Mouse (Mus musculus): ENCODE measurements around the gene Ago3.

Gene Ago3

DNA sequence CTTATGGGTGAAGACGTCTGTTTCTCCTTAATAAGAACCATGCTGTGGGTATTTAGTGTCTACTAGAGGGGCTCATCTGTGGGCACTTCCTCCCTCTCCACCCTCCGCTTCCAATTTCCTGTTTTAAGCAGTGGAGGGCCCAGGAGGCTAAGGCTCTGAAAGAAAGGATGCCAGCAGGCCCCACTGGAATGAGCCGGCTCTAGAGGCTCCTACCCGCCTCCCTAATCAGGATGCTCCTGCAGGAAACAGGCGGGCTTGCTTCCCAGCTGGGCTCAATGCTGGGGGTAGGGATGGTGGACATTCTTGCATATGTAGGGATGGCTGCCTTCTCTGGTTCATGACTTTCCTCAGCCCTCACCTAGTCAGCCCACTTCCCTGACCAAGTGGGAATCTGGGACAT lies 116.2 kb downstream of the Ago3 start:
- no peak for DNase-seq (ENCODE audit: low read depth in 2 of 2, low spot score in 2 of 2)

DNA sequence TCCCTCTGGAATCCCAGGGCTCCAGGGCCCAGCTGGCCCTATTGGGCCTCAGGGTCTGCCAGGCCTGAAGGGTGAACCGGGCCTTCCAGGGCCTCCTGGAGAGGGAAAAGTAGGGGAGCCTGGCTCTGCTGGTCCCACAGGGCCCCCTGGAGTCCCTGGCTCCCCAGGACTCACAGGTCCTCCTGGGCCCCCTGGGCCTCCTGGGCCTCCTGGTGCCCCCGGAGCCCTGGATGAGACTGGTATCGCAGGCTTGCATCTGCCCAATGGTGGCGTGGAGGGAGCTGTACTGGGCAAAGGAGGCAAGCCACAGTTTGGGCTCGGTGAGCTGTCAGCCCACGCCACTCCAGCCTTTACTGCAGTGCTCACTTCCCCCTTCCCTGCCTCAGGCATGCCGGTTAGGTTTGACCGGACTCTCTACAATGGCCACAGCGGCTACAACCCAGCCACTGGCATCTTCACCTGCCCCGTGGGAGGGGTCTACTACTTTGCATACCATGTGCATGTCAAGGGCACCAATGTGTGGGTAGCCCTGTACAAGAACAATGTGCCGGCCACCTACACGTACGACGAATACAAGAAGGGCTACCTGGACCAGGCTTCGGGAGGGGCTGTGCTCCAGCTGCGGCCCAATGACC lies 117.7 kb downstream of the Ago3 start:
- DNase-seq (ENCODE audit: low read depth in 2 of 2, low spot score in 2 of 2): no peak

DNA sequence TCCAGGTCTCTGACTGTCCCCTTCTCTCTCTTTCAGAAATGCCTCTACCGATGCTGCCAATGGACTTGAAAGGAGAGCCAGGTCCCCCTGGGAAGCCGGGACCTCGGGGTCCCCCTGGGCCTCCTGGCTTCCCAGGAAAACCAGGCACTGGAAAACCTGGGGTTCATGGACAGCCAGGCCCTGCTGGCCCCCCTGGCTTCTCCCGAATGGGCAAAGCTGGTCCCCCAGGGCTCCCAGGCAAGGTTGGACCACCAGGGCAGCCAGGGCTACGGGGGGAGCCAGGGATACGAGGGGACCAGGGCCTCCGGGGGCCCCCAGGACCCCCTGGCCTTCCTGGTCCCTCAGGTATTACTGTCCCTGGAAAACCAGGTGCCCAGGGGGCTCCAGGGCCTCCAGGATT lies 119.0 kb downstream of the Ago3 start:
- no peak for DNase-seq (ENCODE audit: low read depth in 2 of 2, low spot score in 2 of 2)

DNA sequence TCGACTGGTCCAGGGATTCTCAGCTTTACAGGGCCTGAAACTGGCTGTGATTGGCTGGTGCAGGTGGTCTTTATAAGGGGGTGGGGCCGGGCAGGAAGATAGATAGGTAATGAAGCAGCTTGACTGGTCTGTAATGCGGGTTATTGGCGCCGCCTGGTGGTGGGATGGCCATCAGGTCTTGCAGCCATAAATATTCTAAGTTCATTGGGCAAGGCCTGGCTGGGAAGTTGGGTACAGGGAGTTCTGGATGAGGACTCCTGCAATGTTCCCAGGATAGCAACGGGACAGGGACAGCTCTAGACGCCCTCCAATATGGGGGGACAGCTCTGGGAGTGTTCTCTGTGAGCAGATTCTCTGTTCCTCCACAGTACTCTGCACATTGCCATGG lies 119.4 kb downstream of the Ago3 start:
- peak; percentile 70 to 78 for DNase-seq (ENCODE audit: low read depth in 2 of 2, low spot score in 2 of 2)

DNA sequence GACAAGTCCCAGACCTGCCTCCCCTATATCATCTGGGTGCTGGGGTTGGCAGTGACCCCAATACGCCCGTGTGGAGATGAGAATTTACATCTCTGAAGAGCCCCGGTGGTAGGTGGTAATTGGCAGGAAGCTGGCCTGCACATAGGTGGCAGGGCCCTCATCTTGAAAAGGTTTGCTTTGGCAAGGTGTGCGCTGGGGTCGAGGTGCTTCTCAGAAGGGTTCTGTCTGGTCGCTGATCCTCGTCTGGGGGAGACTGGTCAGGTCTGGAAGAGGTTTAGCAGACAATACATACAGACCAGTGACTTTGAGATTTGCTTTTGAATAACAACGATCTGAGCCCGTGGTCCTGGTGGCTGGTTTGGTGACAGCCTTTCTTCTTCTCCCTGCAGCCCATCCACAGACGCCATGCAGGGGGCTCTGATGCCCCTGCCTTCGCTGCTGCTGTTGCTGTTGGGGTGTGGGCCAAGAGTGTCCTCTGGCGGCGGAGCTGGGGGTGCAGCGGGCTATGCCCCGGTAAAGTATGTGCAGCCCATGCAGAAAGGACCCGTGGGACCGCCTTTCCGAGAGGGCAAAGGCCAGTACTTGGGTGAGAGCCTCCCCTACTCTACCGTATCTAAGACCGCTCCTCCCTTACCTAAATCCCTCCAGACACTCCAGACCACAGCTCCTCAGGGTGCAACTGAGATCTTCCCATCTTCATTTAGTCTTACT lies 120.0 kb downstream of the Ago3 start:
- peak in 1 of 2 experiments; percentile 12 for DNase-seq (ENCODE audit: low read depth in 2 of 2, low spot score in 2 of 2)

DNA sequence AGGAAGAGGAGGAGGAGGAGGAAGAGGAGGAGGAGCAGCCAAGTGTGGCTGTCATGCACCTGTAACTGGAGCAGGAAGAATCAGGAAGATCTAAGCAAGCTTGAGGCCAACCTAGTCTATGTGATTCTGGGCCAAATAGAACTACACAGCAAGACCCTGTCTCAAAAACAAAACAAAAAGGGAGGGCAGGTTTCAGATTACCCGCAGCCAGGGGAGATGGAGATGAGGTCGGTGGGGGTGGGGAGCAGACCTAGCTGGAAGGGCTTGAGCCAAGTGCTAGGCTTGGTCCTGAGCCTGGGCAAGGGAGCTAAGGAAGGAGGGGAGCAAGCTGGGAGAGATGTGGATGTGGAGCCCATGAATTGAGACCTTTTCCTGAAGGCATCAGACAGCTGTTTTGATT lies 122.5 kb downstream of the Ago3 start:
- no peak for DNase-seq (ENCODE audit: low read depth in 2 of 2, low spot score in 2 of 2)

DNA sequence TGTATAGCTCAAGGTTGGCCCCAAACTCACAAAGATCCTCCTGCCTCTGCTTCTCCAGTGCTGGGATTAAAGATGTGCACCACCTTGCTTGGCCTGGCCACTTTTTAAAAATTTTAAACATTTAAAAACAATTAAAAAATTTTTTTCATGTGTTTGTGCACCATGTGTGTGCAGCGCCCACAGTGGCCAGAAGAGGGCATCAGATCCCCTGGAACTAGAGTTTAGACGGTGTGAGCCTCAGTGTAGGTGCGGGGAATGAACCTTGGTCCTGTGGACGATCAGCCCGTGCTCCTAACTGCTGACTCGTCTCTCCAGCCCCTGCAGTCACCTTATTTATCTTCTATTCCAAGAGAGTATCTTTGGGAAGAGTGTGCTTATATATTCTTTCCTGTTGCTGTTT lies 123.3 kb downstream of the Ago3 start:
- DNase-seq (ENCODE audit: low read depth in 2 of 2, low spot score in 2 of 2): no peak

DNA sequence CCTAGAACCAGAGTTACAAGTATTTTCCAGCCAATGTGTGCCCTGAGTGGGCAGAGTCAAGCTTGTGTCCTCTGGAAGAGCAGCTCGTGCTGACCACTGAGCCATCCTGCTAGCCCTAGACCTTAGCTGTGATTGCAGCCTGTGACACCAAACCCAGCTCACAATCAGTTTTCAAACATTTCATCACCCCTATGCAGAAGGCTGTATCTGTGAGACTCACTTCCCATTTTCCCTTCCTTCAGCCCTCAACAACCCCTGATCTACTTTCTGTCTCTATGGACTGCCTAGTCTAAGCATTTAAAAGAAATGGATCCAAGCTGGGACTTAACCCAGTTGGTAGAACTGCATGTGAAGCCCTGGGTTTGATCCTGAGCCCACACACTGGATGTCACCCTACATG lies 123.9 kb downstream of the Ago3 start:
- no peak for DNase-seq (ENCODE audit: low read depth in 2 of 2, low spot score in 2 of 2)

DNA sequence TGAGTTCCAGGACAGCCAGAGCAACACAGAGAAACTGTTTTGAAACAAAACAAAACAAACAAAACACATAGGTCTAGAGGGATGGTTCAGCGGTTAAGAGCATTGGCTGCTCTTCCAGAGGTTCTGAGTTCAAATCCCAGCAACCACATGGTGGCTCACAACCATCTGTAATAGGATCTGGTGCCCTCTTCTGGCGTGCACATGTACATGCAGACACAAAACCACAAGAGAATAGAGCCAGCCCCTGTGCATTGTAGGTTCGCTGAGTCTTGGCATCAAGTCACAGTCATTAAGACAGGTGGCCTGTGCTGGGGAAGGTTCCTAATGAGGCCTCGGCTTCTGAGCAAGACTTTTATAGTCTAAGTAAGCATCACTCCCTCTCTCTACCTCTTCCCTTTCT lies 125.5 kb downstream of the Ago3 start:
- DNase-seq (ENCODE audit: low read depth in 2 of 2, low spot score in 2 of 2): no peak

DNA sequence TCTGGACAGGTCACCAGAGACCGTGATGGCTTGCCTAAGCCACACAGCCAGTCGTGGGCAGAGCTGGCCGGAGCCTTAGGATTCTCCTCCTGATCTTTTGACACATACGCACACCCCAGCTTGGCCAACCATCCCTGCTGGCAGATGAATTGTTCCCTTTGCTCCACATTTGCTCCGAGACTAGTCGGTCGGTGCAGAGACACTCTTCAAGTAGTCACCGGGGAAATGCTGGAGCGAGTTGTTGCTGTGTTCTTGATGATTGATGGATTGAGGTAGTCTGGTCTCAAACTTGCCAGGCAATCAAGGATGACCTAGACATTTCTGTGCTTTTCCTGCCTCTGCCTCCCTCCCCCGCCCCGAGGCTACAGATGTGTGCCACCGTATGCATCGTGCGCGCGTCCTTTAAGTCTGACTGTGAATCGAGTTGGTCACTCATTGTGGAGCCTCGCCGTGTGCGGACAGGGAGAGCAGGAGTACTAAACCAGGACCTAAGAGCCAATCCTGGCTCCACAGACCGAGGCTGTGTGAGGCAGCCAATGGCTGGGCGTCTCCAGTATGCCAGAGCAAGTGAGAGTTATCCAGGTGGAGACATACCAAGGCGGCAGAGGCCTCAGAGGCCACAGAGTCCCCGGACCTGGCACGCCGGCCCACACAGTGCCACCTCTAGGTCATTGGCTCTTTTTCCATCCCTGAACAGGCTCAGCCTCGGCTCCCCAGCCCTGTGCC lies 127.6 kb downstream of the Ago3 start:
- no peak for DNase-seq (ENCODE audit: low read depth in 2 of 2, low spot score in 2 of 2)

DNA sequence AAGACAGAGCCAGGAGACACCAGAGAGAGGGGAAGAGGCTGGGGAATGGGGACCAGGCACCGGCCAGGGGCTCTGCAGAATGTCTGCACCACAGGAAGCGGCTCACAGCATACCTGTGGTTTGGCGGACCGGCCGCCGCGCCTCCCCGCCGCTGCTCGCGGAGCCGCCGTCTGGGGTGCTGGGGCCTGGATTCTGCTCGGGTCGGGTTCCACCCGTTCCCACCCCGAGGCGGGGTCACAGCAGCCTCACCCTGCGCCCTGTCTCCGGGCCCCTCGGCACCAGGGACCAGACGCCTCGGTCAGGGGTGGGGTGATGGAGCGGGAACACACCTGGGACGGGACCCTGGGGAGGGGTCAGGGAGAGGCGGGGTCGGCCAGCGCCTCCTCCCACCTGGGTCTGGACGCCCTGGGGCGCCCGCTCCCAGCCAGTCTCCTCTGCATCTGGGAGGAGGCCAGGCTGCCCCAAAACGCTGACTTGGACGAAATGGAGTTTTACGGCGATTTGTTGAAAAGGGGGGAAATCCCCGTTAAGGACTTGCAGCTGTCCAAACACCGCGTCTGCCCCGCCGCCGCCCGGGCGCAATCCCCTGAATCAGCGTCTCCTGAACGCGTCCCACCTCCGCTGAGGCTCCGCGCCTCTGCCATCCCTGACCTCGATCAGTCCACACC lies 128.3 kb downstream of the Ago3 start:
- no peak for DNase-seq (ENCODE audit: low read depth in 2 of 2, low spot score in 2 of 2)

DNA sequence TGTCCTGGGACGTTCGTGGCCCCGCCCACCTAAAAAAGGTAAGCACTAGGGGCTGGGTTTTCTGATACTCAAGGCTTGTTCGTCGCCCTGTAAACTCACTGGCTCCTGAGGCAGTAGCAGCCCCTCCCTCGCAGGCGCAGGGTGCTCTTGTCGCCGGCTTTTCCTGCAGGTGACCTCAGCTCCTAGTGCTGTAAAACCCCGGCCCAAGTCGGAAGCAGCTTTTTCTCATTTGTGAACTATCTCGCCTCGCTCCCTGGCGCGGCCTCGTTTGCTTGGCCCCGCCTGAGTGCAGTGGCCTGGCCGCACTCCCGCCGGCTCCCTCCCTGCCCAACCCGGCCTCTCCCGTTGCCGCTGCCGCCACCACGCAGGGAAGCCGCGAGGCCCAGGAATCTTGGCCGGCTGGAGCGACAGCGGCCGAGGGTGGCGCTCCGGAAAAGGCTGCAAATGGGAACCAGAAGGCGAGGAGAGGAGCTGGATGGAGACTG lies 132.7 kb downstream of the Ago3 start:
- DNase-seq (ENCODE audit: low read depth in 2 of 2, low spot score in 2 of 2): no peak

DNA sequence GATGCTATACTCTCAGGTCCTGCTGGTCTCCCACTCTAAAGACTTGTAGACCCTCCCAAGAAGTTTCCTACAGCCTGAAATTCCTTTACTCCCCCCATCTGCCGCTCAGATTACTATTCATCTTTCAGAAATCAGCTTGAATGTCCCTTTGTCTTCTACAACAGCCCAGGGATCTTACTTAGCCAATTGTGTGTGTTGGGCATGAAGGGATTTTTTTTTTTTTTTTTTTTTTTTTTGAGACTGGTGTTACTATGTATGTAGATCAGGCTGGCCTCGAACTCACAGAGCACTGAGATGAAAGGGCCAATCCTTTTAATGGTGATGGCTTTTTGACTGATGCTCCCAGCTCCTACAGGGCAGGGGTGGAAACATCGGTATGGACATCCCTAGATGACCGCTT lies 133.4 kb downstream of the Ago3 start:
- DNase-seq (ENCODE audit: low read depth in 2 of 2, low spot score in 2 of 2): no peak

DNA sequence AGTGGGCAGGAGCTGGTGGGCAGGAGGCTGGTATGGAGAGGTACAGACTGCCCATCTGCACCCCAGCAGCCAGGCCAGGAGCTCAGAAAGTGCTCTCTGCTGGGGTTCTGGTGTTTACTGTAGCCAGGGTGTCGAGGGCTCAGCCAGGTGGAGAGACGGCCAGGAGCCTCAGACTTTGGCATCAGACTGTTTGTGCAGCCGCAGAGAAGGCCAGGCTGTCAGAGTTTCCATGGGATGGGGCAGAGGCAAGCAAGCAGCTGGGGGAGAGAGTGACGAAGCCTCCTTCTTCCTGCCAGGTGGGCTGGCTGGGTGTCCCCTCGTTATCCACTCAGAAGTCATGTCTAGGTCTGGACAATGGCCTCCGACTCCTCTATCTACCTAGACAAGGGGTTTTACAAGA lies 134.2 kb downstream of the Ago3 start:
- DNase-seq (ENCODE audit: low read depth in 2 of 2, low spot score in 2 of 2): no peak

DNA sequence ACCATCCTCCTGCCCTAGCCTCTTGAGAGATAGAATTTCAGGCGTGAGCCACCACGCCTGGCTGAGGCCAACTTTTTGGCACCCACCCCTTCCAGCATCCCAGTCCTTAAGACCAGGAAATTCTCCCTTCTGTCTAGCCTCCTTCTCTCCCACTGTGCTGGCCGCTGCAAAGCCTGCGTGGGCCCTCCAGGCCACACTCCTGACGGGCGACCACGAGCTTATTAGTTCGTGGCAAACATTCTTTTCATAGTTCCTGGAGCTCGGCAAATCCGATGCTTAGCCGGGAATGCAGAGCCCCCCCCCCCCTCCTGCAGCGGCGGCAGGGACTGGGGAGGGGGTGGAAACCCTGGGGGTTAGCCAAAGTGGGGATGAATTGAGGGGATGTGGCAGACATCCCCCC lies 138.2 kb downstream of the Ago3 start:
- DNase-seq (ENCODE audit: low read depth in 2 of 2, low spot score in 2 of 2): no peak

DNA sequence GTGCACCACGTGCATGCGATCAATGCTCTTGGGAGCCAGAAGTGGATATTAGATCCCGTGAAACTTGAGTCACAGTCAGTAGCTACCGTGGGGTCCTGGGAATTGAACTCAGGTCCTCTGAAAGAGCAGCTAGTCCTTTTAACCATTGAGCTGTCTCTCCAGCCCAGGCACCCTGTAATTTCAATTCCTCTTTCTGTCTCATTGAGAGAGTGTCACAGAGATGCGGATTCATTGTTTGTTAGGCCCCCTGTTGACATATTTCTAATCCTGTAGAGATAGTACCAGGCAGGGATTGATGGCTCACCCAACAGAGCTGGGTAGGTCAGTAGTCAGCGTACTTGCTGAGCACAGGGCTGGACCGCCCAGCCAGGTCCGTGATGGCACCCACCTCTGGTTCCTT lies 139.0 kb downstream of the Ago3 start:
- DNase-seq (ENCODE audit: low read depth in 2 of 2, low spot score in 2 of 2): no peak

DNA sequence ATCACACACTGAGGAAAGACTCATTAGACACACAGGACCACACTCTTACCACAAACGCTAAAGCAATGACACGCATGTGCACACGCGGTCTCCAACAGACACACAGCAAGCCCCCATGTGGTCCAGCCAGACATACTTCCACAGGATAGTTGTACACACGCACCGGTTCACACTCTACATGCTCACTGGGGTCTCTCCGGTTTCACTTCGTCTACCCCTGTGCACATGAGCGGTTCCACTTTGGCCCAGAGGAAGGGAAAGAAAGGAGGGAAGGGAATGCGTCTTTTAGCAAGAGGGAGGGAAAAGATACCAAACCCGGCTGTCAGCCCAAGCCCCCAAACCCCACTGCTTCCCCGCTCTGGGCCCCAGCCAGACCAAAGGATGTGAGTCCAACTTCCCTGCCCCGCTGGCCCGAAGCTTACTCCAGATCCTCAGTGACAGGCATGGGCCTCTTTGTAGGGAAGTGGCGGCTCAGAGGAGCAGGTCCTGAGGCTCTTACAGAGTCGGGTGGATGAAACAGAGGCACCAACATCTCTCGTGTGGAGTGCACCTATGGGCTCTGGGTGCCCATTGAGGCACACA lies 141.2 kb downstream of the Ago3 start:
- DNase-seq (ENCODE audit: low read depth in 2 of 2, low spot score in 2 of 2): no peak

DNA sequence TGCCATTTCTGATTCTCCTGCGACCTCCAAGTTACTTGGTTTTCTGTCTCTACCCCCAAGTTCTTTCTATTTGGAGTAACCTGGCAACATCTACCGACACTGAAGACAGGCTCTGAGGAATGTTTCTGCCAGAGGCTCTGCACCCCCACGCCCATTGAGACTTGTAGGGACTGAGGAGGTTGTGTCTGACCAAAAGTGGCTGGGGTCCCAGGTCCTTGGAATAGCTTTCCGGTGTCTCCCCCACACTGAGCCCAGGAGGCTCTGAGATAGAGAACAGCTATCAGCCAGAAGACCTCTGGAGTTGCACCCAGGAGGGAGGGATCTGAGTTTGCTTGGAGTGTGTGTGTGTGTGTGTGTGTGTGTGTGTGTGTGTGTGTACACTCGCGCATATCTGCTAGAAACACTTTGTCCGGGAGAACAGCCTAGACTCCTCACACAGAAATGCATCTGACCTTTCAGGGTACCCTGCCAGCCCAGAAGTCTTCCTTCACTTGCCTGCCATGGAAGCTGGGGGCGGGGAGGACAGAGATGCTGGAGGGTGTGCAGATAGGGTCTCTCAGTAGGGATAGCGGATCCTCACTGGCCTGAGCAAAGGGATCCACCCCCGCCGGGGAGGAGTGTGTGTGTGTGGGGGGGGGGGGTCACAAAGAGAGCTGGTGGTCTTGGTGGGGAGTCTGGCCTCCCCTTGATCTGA lies 141.9 kb downstream of the Ago3 start:
- no peak for DNase-seq (ENCODE audit: low read depth in 2 of 2, low spot score in 2 of 2)

DNA sequence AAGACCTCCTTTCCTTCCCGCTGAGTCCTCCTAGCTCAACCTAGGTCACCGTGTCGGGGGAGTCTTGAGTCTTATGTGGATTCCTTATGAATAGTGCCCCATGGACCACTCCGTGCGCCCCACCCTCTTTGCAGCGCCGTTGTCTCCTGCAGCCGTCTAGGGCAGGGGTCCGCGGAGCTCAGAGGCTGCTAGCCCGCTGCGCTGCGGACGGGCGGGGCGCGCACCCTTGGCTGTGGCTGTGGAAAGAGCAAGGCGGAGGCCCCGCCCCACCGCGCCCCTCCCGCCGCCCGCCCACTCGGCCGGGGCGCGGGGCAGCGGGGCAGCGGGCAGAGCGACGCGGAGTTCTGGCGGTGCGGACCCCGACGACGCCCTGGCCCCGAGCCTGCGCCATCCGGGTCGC lies 142.9 kb downstream of the Ago3 start, which contains the start of gene Col8a2:
Gene Col8a2, plus strand, starts transcription at position 302 of the 400 bp plus-strand sequence.
- DNase-seq (ENCODE audit: low read depth in 2 of 2, low spot score in 2 of 2): no peak

DNA sequence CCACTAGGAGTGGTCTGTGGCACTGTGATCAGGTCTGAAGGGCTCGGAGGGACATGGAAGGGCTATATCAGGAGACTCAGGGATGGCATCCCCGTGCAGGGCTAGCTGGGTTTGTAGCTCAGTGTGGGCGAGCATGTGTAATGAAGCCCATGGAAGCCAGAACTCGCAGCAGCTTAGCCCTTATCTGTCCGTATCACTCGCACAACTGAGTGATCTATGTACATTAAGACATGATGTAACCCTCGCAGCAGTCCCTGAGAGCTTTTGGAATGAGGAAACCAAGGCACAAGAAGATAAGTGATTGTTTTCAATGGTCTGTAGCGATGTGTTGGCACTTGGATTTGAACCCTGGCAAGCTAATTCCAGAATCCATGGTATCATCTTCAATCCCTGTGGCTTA lies 145.8 kb downstream of the Ago3 start:
- no peak for DNase-seq (ENCODE audit: low read depth in 2 of 2, low spot score in 2 of 2)

DNA sequence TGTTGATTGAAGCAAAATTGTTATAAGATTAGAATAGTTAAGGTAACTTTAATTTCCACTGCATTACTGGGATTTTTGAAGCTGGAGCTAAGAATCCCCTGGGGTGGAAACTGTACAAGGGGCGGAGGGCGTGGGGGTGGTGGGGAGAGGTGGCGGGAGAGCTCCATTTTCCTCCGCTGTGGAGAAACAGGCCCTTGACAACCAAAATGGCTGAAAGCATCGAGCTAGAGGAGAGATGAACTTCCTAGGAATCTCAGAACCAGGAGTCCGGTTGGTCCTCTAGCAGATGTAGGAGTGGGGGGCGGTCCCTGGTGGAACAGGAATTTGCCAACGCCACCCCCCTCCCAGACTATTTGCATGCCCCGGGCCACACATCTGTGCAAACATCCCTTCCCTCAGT lies 147.7 kb downstream of the Ago3 start:
- DNase-seq (ENCODE audit: low read depth in 2 of 2, low spot score in 2 of 2): no peak

Measured in CD8-positive naive resting alpha-beta T cell, adult 2 months (primary cell).